Mouse (Mus musculus) adrenal gland, postnatal 25 days (tissue): ENCODE measurements around the gene Scgb3a1. TPM values are rescaled to one million over a fixed set of nuclear protein-coding genes. Genes with fewer than 3 reads are reported as not detected.

Source experiments
- DNase-seq: peaks from one replicate; pipeline ENCODE4 v3.0.0; 2021; ENCODE audit warnings: mixed read lengths
- long read RNA-seq: library from polyadenylated mRNA; stranded (forward); transcript quantifications from one replicate; pipeline ENCODE4 v2.0.0, GENCODE M21; 2021
- total RNA-seq: library from RNA; stranded (reverse); gene quantifications from 2 replicates; pipeline ENCODE4 v1.2.3, GENCODE M21; 2021

Gene Scgb3a1
- not detected in 2 replicates for total RNA-seq
- long read RNA-seq, result 0 reads

GRCm38 (mm10) chr11:49663310-49663709 is at the start of gene Scgb3a1:
TSS of gene Scgb3a1 (plus strand) at chr11:49663610.
- DNase-seq, result no peak

DNA sequence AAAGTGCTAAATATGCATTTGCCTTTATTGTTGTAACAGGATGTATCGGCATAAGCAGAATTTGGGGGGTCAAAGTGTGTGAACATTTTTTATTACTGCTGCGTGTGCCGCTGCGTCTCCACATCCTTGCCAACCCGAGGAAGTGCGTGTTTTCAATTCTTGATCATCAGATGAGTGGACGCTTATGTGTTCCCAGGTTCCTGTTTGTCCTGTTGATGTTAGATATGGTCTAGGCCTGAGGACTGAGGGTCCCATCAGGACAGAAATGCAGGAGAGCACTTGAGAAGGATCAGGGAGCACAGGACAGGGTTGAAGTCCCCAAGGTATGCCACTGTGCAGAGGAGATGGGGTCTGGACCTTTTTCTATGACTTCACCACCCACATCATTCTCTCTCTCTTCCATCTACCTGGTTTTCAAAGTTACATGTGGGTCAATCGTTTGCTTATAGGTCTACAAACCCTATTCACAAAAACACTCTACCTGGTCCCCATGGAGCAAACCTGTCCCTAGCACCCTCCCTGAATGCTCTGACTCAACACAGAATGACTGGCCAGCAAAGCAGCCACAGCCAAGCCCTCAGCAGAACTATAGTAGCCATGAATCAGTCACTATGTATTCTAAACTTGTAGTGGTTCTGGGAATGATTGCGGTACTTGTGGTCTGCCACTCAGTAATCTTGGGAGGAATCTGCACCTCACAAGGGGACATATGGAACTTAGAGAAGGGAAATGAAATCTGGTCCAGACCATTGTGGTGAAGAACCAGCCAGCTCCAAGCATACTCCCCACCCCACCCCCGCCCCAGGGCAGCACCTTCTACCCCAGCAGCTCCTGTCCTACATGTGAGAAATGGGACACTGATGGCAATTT is 47.3 kb upstream of the Scgb3a1 start:
- no peak for DNase-seq

- no peak for DNase-seq
These were observed 44.9 kb upstream of the Scgb3a1 start for GRCm38 (mm10) chr11:49618476-49618875.

DNA sequence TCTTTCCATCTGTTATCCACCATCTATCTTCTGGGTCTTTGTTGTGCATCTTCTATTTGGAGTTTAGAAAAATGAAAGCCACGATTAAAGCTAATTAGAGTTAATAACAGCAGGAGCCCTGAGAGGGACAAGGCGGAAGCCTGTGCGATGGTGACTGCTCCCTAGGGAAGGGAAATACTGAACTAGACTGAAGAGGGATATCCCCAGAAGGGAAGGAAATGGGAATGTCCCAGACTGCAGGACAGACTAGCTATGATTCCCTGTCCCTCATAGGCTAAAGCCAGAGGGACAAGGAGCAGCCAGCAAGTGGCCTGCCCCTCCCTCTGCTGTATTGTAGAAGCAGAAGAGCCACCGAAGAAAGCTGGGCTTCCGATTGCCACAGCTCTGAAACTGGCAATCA is 41.5 kb upstream of the Scgb3a1 start:
- DNase-seq, result no peak

DNA sequence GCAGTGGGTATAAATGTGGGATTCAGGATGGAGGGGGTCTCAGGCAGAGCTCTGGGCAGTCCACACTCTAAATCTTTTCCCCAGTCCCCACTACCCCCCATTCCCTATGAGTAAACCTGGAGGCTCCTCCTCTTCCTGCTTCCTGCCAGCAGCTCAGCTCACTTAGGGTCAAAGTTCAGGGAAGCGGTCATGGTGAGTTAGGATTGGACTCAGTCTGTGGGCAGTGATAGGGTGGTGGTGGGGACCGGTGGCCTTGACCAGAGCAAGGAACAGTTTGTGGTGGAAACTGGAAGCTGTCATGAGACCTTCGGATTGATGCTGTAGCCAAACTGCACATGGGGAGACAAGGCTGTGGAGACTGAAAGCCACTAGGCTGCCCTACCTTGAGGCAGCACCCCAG is 39.3 kb upstream of the Scgb3a1 start:
- no peak for DNase-seq

- DNase-seq, result no peak
These were observed 37.5 kb upstream of the Scgb3a1 start for GRCm38 (mm10) chr11:49625863-49626262.

DNA sequence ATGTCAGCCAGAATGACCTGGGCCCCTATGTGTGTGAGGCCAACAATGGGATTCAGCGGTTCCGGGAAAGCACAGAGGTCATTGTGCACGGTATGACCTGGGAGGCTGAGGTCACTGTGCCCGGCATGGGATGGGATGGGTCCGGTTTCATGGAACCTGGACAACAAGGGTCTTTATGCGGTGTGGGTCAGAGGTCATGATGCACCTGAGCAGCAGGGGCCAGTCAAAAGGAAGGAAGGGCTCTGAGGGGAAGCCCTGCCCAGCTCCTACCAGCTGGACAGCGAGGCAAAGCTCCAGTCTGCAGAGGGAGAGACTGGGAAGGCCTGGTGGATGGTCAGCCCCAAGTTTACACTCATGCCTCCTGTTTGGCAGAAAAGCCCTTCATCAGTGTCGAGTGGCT is 36.7 kb upstream of the Scgb3a1 start:
- DNase-seq, result no peak

DNA sequence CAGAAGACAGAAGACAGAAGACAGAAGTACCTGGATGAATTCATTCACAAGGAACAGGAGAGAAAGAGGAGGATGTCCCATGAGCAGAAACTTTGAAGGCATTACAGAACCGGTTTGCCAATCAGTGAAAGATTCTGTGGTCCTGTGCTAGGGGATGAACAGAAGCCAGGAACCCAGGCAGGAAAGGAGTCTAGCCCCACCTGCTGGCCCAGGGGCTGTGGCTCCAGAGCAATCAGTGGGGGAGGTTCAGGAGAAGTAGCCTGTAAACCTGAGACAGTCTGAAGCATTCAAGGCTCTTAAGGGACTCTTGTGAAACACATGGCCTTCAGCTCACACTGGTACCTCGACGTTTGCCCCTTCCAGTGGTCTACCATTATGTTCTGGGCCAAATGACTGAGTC is 32.3 kb upstream of the Scgb3a1 start:
- DNase-seq, result peak; percentile 24

GRCm38 (mm10) chr11:49632256-49632655 is 31.2 kb upstream of the Scgb3a1 start:
- peak; percentile 31 for DNase-seq

DNA sequence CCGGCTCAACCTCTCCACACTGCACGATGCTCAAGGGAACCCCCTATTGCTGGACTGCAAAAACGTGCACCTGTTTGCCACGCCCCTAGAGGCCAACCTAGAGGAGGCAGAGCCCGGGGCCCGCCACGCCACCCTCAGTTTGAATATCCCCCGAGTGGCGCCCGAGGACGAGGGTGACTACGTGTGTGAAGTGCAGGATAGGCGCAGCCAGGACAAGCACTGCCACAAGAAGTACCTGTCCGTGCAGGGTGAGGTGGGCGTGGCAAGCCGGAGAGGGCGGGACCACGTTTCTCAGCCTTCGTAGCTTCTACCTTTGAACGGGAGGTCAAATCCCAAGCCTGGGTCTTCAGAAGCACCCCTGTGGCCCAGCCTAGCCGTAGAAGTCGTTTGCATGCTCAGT is 29.3 kb upstream of the Scgb3a1 start:
- DNase-seq, result no peak

DNA sequence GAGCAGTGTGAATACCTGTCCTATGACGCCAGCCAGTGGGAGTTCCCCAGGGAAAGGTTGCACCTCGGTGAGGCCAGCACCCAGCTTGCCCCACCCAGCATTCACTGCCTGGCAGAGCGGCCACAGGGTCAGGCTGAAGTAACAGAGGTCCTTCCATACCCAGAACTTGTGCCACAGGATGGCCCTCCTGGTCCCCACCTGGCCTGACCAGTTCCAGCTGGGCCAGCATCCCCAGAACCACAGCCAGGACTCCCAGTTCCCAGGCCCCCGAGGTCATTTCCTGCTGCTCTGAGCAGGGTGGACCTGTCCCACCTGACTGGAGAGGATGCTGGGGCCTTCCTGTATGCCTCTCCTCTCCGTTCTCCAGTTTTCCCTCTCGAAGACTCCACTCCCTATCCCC is 27.7 kb upstream of the Scgb3a1 start:
- DNase-seq, result no peak

- no peak for DNase-seq
These were observed 27.0 kb upstream of the Scgb3a1 start for GRCm38 (mm10) chr11:49636449-49636848.

DNA sequence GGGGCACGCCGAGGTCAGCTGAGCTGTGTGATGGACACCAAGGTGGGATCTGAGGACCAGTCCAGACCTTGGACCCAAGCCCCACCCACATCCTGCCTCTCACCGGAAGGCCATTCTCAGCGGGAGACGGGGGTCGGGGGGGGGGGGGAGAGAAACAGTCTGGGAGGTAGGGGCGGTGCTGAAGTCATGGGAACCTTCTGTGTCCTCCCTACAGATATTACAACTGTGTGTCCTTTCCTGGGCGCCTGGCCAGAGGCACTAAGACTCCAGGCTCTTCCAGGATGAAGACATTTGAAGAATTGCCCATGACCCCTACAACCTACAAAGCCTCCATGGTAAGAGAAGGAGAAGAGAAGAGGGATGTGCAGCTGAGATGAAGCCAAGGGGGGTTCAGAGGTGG is 17.7 kb upstream of the Scgb3a1 start:
- no peak for DNase-seq

GRCm38 (mm10) chr11:49650113-49650993 is 13.1 kb upstream of the Scgb3a1 start:
- no peak for DNase-seq

DNA sequence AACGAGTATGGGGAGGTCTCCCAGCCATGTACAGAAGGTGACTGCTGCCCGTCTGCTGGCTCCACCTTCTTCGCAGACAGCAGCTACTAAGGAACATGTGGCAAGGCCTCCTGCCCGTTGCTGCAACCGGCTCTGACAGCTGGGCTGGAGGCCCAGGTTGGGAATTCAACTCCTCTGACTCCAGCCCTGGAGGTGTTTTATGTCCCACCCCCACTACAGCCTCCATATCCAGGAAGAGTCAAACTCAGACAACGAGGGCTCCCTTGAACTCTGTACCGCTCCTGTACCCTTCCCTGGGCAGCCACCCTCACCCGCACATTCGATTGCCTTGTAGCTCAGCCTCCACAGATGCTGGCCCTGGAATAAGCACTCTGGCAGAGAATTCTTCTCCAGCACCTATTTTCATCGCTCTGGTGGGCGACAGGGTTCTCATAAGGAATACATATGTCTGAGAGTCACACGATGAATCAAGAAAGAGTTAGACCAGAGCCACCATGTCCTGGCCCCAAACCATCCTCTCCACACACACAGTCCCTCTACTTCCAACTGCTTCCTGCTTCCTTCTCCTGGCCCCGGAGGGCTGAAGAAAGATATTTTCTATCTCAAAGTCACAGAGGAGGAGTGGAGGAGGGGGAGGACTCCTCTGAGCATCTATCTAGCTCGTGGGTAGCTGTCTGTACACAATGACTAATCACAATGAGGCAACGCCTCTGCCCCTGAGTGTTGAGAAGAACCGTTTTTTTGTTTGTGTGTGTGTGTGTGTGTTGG is 12.2 kb upstream of the Scgb3a1 start:
- no peak for DNase-seq

- DNase-seq, result no peak
These were observed 11.6 kb upstream of the Scgb3a1 start for GRCm38 (mm10) chr11:49651762-49652322.

DNA sequence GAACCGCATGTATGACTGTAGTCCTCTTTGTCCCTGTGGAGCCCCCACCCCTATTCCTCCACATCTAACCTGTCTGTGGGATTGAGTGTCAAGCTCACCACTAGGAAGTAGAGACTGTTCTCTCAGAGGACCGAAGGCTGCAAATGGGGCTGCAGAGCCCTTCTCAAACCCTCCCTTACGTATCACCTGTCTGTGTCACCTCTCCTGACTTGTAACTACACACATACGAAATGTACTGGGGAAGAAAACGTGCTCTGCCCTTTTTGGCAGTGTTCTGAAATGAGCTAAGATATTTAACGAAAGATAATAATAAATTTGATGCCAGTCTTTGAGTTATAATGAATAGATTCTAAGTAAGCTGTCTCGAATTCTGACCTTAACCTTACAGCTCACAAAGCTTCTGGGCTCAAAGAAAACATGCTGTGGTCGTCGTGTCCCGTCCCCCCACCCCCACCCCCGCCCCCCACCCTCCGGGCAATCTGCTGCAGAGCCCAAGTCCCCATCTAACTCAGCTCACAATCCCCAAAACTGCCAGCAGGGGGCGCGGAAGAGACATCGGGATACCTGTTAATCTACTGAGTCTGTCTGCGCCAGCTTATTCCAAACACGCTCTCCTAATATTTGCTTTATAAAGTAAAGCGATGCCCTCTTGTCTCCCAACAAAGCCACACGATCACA is 10.9 kb upstream of the Scgb3a1 start:
- DNase-seq, result peak; percentile 86

GRCm38 (mm10) chr11:49653079-49653408 is 10.4 kb upstream of the Scgb3a1 start:
- no peak for DNase-seq

- DNase-seq, result no peak
These were observed 8.8 kb upstream of the Scgb3a1 start for GRCm38 (mm10) chr11:49654651-49655050.

DNA sequence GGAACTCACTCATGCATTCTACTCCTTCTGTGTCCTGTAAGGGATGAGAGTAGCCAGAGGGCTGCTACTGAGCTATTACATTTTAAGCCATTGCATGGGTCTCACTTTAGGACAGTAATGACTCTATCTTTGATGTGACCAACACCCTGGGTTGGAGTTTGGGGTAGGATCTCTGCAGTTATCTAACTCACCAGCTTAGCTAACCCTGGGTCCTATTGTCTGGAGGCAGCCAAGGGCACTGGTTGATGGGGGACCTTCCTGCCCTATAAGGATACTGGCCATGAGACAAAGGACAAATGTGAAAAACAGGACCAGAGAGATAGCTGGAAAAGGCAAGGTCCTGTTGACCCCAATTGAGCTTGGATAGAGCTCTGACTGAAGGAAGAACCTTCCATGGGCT is 7.9 kb upstream of the Scgb3a1 start:
- DNase-seq, result no peak

DNA sequence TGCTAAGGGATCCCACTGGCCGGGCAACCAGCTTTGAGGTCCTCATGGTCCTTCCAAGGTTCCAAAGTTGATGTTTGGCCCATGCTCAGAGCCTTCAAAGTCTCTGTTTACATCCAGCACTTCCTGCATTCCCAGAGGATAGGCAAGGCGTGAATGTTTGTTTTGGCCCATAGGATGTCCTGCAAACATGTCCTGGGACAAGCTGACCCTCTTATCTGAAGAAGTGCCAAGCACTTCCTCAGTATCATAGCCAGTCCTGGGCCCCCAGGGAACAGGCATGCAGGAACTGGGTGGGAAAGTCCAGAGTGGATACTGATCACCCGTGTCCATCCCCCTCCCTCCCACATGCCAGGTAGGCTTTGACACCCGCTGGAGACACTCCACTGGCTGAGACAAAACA is 5.3 kb upstream of the Scgb3a1 start:
- no peak for DNase-seq
